Mouse (Mus musculus) gastrocnemius, adult 18-20 months (tissue): ENCODE data around the gene Zfp575. TPM values are rescaled to one million over a fixed set of nuclear protein-coding genes. Genes with fewer than 3 reads are reported as not detected.
A peak's percentile ranks its signal among the peaks of the same experiment; 100 is the strongest.

Experiments
- DNase-seq: peaks from one replicate; pipeline ENCODE4 v3.0.0; 2021; ENCODE audit warnings: low spot score
- total RNA-seq, 2 experiments: library from RNA; stranded (reverse); gene quantifications; 2 replicates each; pipeline ENCODE4 v1.2.3; 2021

Gene Zfp575
- total RNA-seq, 2 experiments from 2014 or later, result 0.09 TPM; not detected in 1

GRCm38 (mm10) chr7:24605561-24605960, 18.1 kb upstream of the Zfp575 start:
- no peak for DNase-seq

GRCm38 (mm10) chr7:24600941-24601597, 13.6 kb upstream of the Zfp575 start:
- DNase-seq, result peak; percentile 97

- DNase-seq, result peak; percentile 16
Observed at GRCm38 (mm10) chr7:24599211-24600067, 12.0 kb upstream of the Zfp575 start.

GRCm38 (mm10) chr7:24598121-24598520, 10.7 kb upstream of the Zfp575 start:
- no peak for DNase-seq

- DNase-seq, result no peak
Observed at GRCm38 (mm10) chr7:24595464-24595863, 8.0 kb upstream of the Zfp575 start.

- DNase-seq, result no peak
Observed at GRCm38 (mm10) chr7:24594309-24594803, 6.9 kb upstream of the Zfp575 start.

- peak; percentile 65 for DNase-seq
Observed at GRCm38 (mm10) chr7:24593621-24594308, 6.3 kb upstream of the Zfp575 start.

GRCm38 (mm10) chr7:24592781-24593180, 5.3 kb upstream of the Zfp575 start:
- no peak for DNase-seq

GRCm38 (mm10) chr7:24592163-24592562, 4.7 kb upstream of the Zfp575 start:
- DNase-seq, result no peak

GRCm38 (mm10) chr7:24591735-24592134, 4.3 kb upstream of the Zfp575 start:
- DNase-seq, result no peak

GRCm38 (mm10) chr7:24588336-24588735, 895 bp upstream of the Zfp575 start:
- DNase-seq, result no peak

- no peak for DNase-seq
Observed at GRCm38 (mm10) chr7:24586828-24587227, 613 bp downstream of the Zfp575 start.

- DNase-seq, result no peak
Observed at GRCm38 (mm10) chr7:24585995-24586394, 1.4 kb downstream of the Zfp575 start.

GRCm38 (mm10) chr7:24584876-24585275, 2.6 kb downstream of the Zfp575 start:
- no peak for DNase-seq

GRCm38 (mm10) chr7:24577811-24578210, 9.6 kb downstream of the Zfp575 start:
- DNase-seq, result no peak

GRCm38 (mm10) chr7:24574224-24574796, 13.1 kb downstream of the Zfp575 start:
- no peak for DNase-seq

- DNase-seq, result no peak
Observed at GRCm38 (mm10) chr7:24572455-24572854, 15.0 kb downstream of the Zfp575 start.

GRCm38 (mm10) chr7:24571071-24571470, 16.4 kb downstream of the Zfp575 start:
- DNase-seq, result no peak

GRCm38 (mm10) chr7:24568512-24568911, 18.9 kb downstream of the Zfp575 start:
- no peak for DNase-seq

GRCm38 (mm10) chr7:24566206-24566605, 21.2 kb downstream of the Zfp575 start:
- DNase-seq, result no peak

GRCm38 (mm10) chr7:24565627-24566026, 21.8 kb downstream of the Zfp575 start:
- no peak for DNase-seq
